Mouse (Mus musculus) kidney, postnatal 10 days (tissue): Measurements from ENCODE around the gene Pdk1.

Experiments used
- DNase-seq: peaks from one replicate; pipeline ENCODE4 v3.0.0; 2021; ENCODE audit warnings: mixed read lengths

Pdk1 gene

DNA sequence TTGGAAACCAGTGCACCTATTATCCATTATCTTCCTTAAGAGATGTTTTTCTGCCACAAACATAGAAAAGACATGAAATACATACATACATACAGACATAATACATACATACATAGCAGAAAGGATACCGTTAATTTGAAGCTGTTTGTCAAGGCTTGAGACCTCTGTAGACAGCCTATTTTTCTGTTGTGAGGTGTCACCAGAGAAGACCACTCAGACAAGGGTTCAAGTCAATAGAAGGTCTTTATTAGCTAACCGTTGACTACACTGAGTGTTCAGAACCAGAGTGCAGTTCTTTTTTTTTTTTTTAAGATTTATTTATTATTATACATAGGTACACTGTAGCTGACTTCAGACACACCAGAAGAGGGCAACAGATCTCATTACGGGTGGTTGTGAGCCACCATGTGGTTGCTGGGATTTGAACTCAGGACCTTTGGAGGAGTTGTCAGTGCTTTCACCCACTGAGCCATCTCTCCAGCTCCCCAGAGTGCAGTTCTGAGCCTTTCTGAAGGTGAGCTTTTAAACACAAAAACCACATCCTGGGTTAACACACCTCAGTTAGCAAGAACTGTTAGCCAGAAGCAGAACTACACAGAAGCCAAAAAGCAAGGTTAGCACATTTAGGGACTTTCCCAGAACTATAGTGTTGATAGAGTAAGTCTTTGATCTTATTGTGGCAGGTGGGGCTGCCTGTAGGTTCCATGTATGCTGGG, 68.1 kb downstream of the Pdk1 start:
- DNase-seq, result no peak

DNA sequence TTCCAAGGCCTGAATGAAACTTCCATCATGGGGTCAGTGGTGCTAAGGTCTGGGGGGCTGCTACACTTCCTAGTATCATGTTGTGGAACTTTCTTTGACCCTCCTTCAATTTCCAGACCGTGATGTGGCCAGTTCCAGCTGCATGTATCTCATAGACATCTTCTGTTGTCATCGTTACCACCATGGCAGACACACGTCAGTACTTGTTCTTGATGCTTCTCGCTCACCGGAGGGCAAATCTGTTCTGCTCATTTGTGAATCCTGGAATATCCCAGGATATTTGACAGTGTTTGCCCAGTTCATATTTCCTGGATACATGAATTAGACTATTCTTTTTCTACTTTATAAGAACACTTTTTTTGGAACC, 68.7 kb downstream of the Pdk1 start:
- DNase-seq, result no peak

DNA sequence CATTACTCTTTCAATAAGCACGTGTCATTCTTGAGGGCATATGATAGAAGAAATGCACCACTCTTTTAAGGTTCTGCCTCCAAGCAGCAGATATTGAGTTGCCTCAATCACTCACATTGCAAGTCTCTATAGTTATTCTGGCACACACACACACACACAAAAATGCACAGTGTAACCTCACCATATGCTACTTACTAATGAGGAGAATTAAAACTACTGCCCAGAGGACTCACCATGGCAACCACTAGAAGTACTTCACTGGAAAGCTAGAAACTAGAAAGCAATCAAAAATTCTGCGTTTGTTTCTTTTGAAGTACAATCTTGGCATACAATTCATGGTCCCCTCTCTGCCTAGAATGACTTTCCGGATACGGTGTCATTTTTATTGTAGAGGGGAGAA, 78.2 kb downstream of the Pdk1 start:
- no peak for DNase-seq
